Mouse (Mus musculus): ENCODE data around the gene Sdad1. TPM values are rescaled to one million over a fixed set of nuclear protein-coding genes. Genes with fewer than 3 reads are reported as not detected.

Gene Sdad1
- polyA plus RNA-seq, 1 experiment: 7.1 TPM

DNA sequence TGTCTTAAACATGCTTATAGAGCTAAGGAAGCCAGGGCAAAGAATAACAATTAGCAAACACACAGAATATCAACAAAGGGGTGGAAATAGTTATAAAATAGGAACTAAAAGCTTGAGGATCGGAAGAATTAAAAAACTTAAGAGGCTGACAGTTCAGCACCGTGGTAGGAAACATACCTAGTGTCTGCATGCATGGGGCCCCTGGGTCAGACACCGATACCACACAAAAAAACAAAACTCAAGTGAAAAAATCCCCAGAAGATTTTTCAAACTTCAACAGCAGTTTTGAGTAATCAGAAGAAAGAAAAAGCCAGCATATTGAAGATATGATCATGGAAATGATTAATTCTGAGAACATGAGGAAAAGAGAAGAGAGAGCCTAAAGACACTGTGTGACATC is 26.5 kb upstream of the Sdad1 start:
- TF ChIP-seq POLR2A (IDR thresholded peaks at IDR 0.05; ENCODE audit: borderline replicate concordance, extremely low read depth, low read depth, low read length): no peak
- no peak for TF ChIP-seq CTCF (IDR thresholded peaks at IDR 0.05; ENCODE audit: insufficient read depth, low read length)
- no peak for DNase-seq
- 66% methylated on average over 3 of the region's 3 CpGs for WGBS
- Histone ChIP-seq H3K4me1 (ENCODE audit: control insufficient read depth, insufficient read depth, low read length) (peaks cover 4% of the 10 kb centered on the region; the same call in 1 of the 2 replicates), H3K4me3 (replicated peaks; ENCODE audit: extremely low read depth, low read depth, low read length) (no peak overlapping the region)

DNA sequence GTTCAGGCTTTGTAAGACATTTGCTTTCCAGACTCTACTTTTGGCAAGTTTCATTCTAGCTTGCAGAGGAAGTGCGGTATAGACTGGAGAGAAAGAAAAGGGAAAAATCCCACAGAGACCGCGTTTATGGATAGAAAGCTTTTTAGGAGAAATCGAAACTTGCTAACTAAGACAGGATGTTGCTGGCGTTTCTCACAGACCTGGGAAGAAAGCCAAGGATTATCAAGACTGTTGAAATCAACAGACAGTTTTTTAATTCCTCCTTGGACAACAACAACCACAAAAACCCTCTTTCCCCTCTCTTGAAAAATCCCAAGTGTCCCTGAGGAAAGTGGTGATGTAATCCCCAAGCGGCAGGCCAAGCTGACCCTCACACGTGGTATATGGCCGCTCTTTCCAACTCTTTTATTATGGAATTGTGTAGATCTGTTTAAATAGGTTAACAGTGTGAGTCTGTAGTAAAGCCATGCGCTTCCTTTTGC is 22.1 kb upstream of the Sdad1 start:
- TF ChIP-seq POLR2A (IDR thresholded peaks at IDR 0.05; ENCODE audit: borderline replicate concordance, extremely low read depth, low read depth, low read length) (no peak), CTCF (IDR thresholded peaks at IDR 0.05; ENCODE audit: insufficient read depth, low read length) (no peak)
- Histone ChIP-seq H3K4me3 (replicated peaks; ENCODE audit: extremely low read depth, low read depth, low read length) (peak overlapping the region; percentile 66), H3K4me1 (ENCODE audit: control insufficient read depth, insufficient read depth, low read length) (peaks cover 4% of the 10 kb centered on the region; the same call in 1 of the 2 replicates)
- no peak for DNase-seq
- WGBS: 27% methylated on average over 9 of the region's 9 CpGs

DNA sequence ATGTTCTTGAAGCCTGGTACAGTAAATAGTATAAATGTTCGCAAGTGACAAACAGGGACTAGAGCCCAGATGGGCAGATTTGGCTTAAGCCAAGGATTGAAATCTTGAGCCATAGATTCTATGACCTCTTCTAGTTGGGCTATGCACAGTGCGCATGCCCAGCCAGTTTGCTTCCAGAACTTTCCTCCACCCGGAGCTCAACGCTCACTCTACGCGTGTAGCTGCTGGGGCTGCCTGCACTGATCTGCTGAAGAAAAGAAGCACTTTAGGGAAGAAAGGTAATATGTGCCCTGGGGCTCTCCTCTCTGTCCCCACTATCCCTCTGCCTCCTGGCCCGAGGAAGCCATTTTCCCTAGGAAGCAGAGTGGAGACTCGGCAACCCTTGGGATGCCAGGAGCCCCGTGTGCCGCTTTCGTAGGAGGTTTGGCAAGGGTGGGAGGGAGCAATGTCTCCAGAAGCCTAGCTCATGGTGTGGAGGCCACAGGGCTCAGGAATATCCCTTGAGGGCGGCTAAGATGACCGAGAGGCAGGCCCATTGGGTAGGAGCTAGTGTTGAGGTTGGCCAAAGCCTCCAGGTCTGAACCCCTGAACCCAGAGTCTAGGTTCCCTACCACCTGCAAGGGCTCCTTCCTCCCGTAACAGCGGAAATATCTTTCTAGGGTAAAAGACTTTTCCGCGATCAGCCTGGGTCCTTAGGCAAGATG is 21.5 kb upstream of the Sdad1 start, which contains the start of gene Art3:
TSS of gene Art3 (plus strand) at position 193 of the 704 bp plus-strand sequence.
- 86% methylated on average over 17 of the region's 17 CpGs for WGBS

DNA sequence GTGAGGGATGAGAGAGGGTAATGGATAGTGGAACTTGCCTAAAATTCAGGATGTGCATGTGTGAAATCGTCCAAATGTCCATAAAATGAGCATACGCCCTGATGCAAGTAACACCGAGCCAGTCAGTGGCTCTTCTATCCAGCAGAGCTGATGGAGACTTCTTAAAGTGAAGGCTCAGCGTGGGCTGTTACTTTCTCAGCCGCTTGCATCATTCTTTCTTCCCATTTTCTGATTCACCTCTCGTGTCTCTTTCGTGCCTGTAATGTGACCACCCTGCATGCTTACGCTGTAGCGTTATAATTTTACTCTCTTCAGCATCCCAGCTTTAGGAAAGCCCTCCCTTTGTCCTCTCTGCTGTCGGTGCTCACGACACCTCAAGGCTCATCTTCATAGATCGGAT is 20.8 kb upstream of the Sdad1 start:
- WGBS: 89% methylated on average over 12 of the region's 12 CpGs
- DNase-seq: no peak
- H3K4me1 ChIP-seq (ENCODE audit: control insufficient read depth, insufficient read depth, low read length): peaks cover 4% of the 10 kb centered on the region; the same call in 1 of the 2 replicates
- no peak for TF ChIP-seq CTCF (IDR thresholded peaks at IDR 0.05; ENCODE audit: insufficient read depth, low read length)
- TF ChIP-seq POLR2A (IDR thresholded peaks at IDR 0.05; ENCODE audit: borderline replicate concordance, extremely low read depth, low read depth, low read length): no peak
- no peak overlapping the region for H3K4me3 ChIP-seq (replicated peaks; ENCODE audit: extremely low read depth, low read depth, low read length)

More for the DNA sequence above, 21.5 kb upstream of the Sdad1 start, which contains the start of gene Art3:
- DNase-seq: no peak
- H3K4me1 ChIP-seq (ENCODE audit: control insufficient read depth, insufficient read depth, low read length): peaks cover 4% of the 10 kb centered on the region; the same call in 1 of the 2 replicates
- TF ChIP-seq CTCF (IDR thresholded peaks at IDR 0.05; ENCODE audit: insufficient read depth, low read length): no peak
- no peak for TF ChIP-seq POLR2A (IDR thresholded peaks at IDR 0.05; ENCODE audit: borderline replicate concordance, extremely low read depth, low read depth, low read length)
- H3K4me3 ChIP-seq (replicated peaks; ENCODE audit: extremely low read depth, low read depth, low read length): peak within 1 kb of the TSS; percentile 66

DNA sequence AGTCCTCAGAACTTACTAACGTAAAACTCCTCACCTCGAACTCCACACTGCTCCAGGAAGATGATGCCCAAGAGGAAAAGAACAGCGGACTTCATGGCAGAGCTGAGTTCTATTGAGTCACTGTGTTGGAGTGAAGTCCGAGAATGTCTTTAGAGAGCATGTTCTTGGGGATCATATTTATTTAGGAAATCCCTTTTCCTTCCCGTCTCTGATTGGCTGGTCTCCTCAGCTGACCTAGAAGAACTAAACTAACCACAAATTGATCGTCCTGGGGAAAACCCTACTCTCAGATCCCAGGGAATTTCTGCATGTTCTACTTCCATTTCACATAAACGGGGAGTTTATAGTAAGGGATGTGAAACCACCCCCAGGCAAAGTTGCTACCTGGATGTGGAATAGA is 17.6 kb upstream of the Sdad1 start, which contains the start of gene Cxcl9:
TSS of gene Cxcl9 (minus strand) at position 151 of the 400 bp plus-strand sequence.
- no peak for TF ChIP-seq POLR2A (IDR thresholded peaks at IDR 0.05; ENCODE audit: borderline replicate concordance, extremely low read depth, low read depth, low read length)
- 74% methylated on average over 7 of the region's 7 CpGs for WGBS
- Histone ChIP-seq H3K4me1 (ENCODE audit: control insufficient read depth, insufficient read depth, low read length) (peaks cover 4% of the 10 kb centered on the region; the same call in 1 of the 2 replicates), H3K4me3 (replicated peaks; ENCODE audit: extremely low read depth, low read depth, low read length) (no peak within 1 kb of the TSS)
- no peak for DNase-seq

DNA sequence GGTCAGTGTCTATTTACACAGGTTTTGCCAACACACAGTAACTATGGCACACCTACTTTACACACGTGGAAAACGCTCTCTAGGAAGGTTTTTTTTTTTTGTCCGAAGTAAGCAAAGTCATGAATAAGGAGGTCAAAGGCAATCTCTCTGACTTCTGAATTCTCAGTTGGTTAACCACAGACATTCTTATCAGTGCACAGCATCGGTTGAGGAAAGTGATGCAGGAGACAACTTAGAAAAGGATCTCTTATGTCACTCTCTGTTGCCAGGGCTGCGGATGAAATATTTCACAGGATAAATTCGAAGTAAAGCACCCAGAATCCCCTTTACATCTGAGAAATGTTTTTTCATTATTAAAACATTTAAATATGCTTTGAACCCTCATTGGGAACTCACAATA is 17.1 kb upstream of the Sdad1 start:
- no peak overlapping the region for H3K4me3 ChIP-seq (replicated peaks; ENCODE audit: extremely low read depth, low read depth, low read length)
- no peak for DNase-seq
- H3K4me1 ChIP-seq (ENCODE audit: control insufficient read depth, insufficient read depth, low read length): no peaks in the 10 kb centered on the region; the same call in 1 of the 2 replicates
- TF ChIP-seq POLR2A (IDR thresholded peaks at IDR 0.05; ENCODE audit: borderline replicate concordance, extremely low read depth, low read depth, low read length) (no peak), CTCF (IDR thresholded peaks at IDR 0.05; ENCODE audit: insufficient read depth, low read length) (no peak)
- WGBS: 64% methylated on average over 6 of the region's 6 CpGs

DNA sequence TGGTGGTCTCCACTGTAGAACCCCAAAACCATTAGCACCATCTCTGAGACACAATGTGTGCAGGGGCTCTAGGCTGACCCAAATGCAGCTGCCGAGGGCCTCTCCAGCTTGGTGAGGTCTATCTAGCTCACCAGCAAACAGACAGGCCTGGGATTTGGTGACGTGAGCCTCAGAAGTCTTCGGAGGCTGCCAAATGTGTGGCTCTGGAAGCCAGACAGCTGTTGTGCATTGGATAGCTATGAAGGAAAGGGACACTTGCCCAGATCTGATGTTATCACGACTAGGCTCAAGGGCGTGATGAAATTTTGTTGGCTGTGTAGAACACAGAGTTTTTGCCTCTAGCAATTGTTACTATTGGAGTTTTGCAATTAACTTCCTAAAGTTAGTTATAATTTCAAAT is 13.0 kb upstream of the Sdad1 start:
- TF ChIP-seq POLR2A (IDR thresholded peaks at IDR 0.05; ENCODE audit: borderline replicate concordance, extremely low read depth, low read depth, low read length) (no peak), CTCF (IDR thresholded peaks at IDR 0.05; ENCODE audit: insufficient read depth, low read length) (no peak)
- 52% methylated on average over 5 of the region's 5 CpGs for WGBS
- no peak for DNase-seq
- no peaks in the 10 kb centered on the region; the same call in none of the 2 replicates for H3K4me1 ChIP-seq (ENCODE audit: control insufficient read depth, insufficient read depth, low read length)
- no peak overlapping the region for H3K4me3 ChIP-seq (replicated peaks; ENCODE audit: extremely low read depth, low read depth, low read length)

DNA sequence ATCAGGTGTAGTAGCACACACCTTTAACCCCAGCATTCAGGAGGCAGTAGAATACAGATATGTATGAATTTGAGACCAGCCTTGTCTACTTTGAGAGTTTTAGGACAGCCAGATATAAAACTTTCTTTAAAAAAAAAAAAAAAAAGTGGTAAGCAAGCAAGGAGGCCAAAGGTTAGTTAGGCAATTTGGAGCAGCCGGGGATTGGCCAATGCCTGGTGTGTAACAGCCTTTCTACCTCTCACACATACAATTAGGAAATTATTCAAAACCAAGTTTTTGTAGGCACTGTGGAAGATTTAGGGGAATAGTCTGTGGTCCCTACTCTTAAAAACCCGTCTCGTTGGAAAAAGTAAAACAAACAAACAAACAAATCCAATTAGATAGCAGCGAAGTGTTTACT is 12.3 kb upstream of the Sdad1 start:
- H3K4me3 ChIP-seq (replicated peaks; ENCODE audit: extremely low read depth, low read depth, low read length): no peak overlapping the region
- H3K4me1 ChIP-seq (ENCODE audit: control insufficient read depth, insufficient read depth, low read length): no peaks in the 10 kb centered on the region; the same call in none of the 2 replicates
- 67% methylated on average over 4 of the region's 4 CpGs for WGBS
- DNase-seq: no peak
- TF ChIP-seq CTCF (IDR thresholded peaks at IDR 0.05; ENCODE audit: insufficient read depth, low read length) (no peak), POLR2A (IDR thresholded peaks at IDR 0.05; ENCODE audit: borderline replicate concordance, extremely low read depth, low read depth, low read length) (no peak)

DNA sequence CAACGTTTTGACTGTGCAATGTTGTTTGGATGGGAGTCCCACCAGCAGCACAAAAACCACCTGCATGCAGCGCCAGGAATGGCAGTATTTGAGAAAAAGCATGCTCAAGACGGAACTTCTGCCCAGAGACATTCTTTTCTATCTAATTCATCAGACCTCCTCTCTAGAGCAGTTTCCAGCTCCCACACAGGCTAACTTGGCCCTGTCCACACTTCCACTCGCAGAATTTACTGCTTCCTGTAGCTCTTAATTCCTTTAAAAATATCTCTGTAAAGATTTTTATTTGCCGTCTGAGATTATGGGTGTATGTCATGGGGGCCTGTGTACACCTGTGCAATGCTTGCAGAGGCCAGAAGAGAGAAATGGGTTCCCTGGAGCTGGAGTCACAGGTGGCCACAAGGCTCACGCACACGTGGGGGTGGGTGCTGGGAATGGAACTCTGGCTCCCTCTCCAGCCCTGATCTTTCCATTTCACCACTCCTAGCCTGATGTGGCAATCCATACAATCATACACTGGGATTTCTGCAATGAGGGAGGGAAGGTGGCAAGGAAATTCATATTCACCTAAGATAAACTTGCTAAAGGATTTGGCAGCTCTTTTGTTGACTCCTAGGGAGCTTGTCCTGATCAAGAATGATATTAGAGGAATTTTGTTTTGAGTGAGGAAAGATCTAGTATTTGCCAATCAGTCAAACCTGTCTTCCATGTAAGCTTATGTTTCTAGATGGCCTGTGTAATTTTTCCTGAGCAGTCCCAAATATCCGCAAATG is 11.5 kb upstream of the Sdad1 start:
- H3K4me3 ChIP-seq (replicated peaks; ENCODE audit: extremely low read depth, low read depth, low read length): no peak overlapping the region
- WGBS: 48% methylated on average over 8 of the region's 8 CpGs
- TF ChIP-seq CTCF (IDR thresholded peaks at IDR 0.05; ENCODE audit: insufficient read depth, low read length) (no peak), POLR2A (IDR thresholded peaks at IDR 0.05; ENCODE audit: borderline replicate concordance, extremely low read depth, low read depth, low read length) (no peak)
- H3K4me1 ChIP-seq (ENCODE audit: control insufficient read depth, insufficient read depth, low read length): no peaks in the 10 kb centered on the region; the same call in none of the 2 replicates
- no peak for DNase-seq

All from lung, adult 2 months (tissue).